Mouse (Mus musculus) lung, postnatal 10 days (tissue): ENCODE results near the gene Wfdc16.

Experiments used
- DNase-seq: peaks from one replicate; pipeline ENCODE4 v3.0.0; 2021

Gene Wfdc16

GRCm38 (mm10) chr2:164638696-164639095, at the start of gene Wfdc16:
Wfdc16 (minus strand) TSS chr2:164638796.
- no peak for DNase-seq

DNA sequence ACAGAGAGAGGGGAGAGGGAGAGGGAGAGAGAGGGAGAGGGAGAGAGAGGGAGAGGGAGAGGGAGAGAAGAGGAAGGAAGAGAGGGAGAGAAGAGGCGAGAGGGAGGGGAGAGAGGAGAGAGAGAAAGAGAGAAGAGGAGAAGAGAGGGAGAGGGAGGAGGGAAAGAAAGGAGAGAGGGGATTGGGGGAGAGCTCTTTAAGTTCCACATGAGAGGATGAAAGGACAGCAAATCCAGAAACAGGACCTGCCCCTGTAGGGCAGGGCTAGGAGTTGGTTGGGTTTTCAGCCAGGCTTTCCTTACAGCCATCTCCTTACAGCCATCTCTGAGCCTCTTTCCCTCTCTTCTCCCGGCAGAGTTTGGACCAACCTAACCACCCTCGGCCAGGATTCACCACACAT, 46.2 kb upstream of the Wfdc16 start, which contains the start of gene Wfdc13:
TSS of gene Wfdc13 (plus strand) at position 301 of the 400 bp plus-strand sequence.
- DNase-seq = no peak

DNA sequence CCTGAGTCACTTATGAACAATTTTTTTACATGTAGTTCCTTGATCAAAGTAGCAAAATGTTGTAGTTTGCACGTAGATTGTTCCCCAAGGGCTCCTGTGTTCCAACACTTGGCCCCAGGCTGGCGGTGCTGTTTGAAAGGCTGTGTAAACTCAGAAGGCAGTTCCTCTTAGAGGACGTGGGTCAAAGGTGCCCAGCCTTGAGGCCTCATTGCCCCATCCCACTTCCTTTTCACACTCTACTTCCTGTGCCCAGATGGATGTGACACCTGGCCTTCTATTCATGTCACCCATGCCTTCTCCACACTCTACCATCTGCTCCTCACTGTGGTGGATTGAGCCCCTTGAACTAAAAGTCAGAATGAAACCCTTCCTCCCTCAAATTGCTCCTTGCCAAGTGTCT, 41.3 kb upstream of the Wfdc16 start:
- peak; percentile 63 for DNase-seq

- DNase-seq = peak; percentile 87
These were observed 40.4 kb upstream of the Wfdc16 start for GRCm38 (mm10) chr2:164678848-164679625.

GRCm38 (mm10) chr2:164676916-164677685, 38.5 kb upstream of the Wfdc16 start:
- peak; percentile 22 for DNase-seq

DNA sequence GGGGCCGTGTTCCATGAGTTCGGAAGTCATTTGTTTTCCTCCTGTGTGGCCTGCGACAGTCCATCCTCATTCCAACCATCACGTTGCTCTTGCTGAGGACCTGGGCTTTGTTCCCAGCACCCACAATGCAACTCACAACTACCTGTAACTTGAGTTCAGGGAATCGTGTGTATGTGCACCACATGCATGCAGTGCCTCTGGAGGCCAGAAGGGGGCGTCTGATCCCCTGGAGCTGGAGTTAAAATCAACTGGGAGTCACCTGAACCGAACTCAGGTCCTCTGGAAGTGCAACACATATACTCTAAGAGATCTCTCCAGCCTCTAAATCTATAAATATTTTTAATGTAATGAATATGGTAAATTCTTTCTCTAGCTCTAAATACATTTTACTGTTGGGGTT, 37.5 kb upstream of the Wfdc16 start:
- DNase-seq = no peak

DNA sequence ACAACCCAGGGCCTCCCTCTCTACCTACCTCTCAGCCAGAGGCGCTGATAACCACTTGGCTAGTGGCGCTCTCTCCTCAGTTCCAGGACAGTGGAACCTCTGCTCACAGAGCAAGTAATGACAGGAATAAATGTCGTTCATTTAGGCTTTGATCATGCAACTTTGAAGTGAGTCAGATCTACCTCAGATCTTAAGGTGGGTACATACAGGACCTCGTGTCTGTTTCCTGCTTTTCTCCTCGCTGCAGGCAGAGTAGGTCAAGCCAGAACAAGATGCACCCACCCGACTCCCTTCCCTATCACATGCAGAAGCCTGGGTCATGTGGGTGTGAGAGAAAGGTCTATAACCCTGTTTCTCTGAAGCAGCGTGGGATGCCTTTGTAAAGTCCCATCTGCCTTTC, 35.4 kb upstream of the Wfdc16 start, which contains the start of gene Wfdc11:
TSS of gene Wfdc11 (minus strand) at position 101 of the 400 bp plus-strand sequence.
- DNase-seq = no peak

DNA sequence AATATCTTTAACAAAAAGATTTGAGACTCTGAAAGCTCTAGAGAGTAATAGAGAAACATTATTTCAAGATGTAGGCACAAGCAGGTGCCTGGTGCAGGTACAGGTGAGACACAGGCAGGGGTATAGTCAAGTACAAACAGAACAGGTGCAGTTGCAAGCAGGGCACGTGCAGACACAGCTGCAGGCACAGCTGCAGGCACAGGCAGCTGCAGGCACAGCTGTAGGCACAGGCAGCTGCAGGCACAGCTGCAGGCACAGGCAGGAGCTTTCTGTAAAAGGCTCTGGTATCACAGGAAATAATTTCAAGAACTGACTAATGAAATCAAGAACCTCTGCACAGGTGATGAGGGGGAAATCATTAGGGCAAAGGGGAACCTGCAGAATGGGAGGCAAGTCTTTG, 32.3 kb upstream of the Wfdc16 start:
- no peak for DNase-seq

DNA sequence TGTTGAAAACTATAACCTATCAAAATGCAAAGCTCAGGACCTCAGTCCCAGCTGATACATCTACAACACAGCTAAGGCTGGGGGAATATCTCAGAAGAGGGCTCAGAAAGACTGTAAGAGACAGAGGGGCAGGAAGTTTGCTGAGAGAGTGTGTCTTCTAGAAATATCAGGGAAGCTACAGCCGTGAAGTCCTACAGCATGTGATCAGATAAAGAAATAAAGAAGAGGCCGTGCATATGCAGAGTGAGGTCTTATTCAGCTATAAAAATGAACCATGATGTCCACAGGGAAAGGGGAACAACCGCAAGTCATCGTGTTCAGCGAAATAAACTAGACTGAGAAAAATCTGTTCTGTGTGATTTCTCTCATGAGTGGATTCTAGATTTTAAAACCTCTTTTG, 31.7 kb upstream of the Wfdc16 start:
- no peak for DNase-seq

GRCm38 (mm10) chr2:164664851-164665250, 26.3 kb upstream of the Wfdc16 start:
- DNase-seq = no peak

DNA sequence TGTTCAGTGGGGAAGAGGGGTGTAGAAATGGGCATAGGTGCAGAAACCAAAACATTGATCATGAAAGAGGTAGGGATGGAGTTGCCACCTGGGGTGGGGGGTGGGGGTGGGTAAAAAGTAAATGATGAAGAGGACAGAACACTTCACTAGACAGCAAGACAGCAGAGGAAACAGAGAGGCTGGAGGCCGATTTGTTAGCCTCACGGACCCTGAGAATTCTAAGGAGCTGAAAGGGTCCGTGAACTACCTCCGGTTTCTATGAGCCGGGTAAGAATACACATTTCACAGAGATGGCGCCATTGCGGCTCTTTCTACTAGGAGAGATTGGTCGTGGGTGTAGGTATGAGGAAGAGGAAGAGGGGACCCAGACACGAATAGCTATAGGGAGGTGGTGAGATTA, 17.9 kb upstream of the Wfdc16 start, which contains the start of gene Wfdc9:
TSS of gene Wfdc9 (minus strand) at position 101 of the 400 bp plus-strand sequence.
- no peak for DNase-seq

GRCm38 (mm10) chr2:164655858-164656257, 17.3 kb upstream of the Wfdc16 start, which contains the start of gene Wfdc10:
Wfdc10 (plus strand) TSS chr2:164656046.
- DNase-seq = peak; percentile 72

- DNase-seq = peak; percentile 24
These were observed 3.5 kb upstream of the Wfdc16 start for GRCm38 (mm10) chr2:164641881-164642673.

- DNase-seq = no peak
These were observed 2.5 kb upstream of the Wfdc16 start for GRCm38 (mm10) chr2:164641129-164641528.

DNA sequence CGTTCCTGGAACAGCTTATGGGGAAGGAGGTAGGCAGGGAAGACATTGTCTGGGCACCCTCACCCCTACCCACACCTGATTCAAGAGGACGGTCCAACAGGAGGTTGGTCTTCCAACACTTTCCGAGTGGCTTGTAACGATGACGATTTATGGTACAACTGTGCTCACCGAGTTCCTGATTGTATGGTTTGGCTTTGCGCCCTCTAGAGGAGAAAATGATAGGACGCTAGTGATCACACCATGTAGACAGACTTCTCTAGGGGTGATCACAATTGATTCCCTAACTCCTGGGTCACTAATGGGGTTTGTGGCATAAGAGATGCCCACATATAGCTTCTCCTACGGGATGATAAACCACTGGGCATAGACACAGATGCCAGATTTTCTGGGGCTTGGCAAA, 3.3 kb downstream of the Wfdc16 start:
- DNase-seq = no peak

GRCm38 (mm10) chr2:164621775-164622174, 16.8 kb downstream of the Wfdc16 start:
- DNase-seq = no peak

DNA sequence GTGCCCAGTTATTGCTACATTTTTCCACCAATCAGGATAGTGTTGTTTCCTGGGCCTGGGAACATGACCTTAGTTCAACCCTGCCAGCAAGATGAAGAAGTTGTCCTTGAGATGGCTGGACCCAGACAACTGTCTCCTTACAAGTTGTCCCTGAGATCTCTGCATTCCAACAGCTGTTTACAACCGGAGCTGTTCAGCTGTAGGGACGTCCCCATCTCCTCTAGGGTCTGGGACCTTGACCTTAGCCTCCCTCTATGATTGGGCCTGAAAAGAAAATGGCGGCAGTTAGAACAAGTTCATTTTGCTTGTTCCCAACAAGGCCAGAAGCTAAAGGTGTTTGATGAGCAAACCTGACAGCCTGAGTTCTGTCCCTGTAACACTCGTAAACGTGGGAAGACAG, 19.5 kb downstream of the Wfdc16 start:
- DNase-seq = peak; percentile 25

- DNase-seq = no peak
These were observed 23.2 kb downstream of the Wfdc16 start for GRCm38 (mm10) chr2:164615386-164615785.

GRCm38 (mm10) chr2:164613471-164613870, 25.1 kb downstream of the Wfdc16 start, which contains the start of the genes Wfdc6b and Wfdc8:
Wfdc6b (plus strand) TSS chr2:164613522.
Wfdc8 (minus strand) TSS chr2:164613626.
- peak; percentile 81 for DNase-seq

DNA sequence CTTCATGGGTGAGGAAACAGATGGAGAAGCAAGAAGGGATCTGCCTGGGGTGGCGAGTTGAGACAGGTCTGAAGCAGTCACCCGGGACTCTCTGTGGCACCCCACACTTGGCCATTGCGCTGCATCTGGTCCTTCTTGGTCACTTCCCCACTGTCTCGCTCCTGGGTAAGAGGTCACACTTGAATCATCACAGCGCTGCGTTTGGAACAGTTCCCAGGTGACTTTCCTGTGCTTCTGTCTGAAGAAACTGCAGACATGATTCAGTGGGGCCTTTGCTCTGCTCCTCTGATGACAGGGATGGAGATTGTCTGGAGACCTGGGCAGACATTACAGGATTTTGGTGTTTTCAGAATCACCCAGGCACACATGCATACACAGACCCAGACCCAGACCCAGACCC, 29.8 kb downstream of the Wfdc16 start:
- DNase-seq = no peak

DNA sequence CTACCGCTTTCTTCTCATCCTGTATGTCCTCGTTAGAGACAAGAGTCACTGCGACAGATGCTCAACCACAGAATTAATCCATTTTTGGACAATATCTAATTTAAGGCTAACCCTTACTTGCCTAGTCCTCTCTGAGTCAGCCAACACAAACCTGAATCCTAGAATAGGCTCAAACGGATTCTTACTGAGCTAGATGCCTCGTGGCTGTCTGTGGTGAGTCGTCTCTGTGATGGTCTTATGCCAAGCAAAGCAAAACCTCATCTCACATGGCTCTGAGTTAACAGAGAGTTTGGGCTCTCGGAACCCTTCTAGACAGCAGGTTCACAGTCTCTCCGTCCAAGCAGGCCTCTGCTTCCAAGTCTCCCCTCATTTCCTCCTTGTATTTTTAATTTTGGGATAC, 34.2 kb downstream of the Wfdc16 start:
- DNase-seq = no peak

GRCm38 (mm10) chr2:164603482-164603881, 35.1 kb downstream of the Wfdc16 start:
- DNase-seq = no peak

- DNase-seq = no peak
These were observed 38.4 kb downstream of the Wfdc16 start for GRCm38 (mm10) chr2:164600179-164600578.
